Mouse (Mus musculus) stomach, postnatal 0 days (tissue): ENCODE results near the gene Draxin.

Experiments
- CTCF ChIP-seq: IDR thresholded peaks from 2 replicates; pipeline ENCODE4 v1.5.1; 2016; ENCODE audit warnings: antibody characterized with exemption, low read depth, mild to moderate bottlenecking, moderate library complexity
- EP300 ChIP-seq: optimal IDR thresholded peaks from 2 replicates; pipeline ENCODE3; 2016; ENCODE audit warnings: antibody characterized with exemption

- TF ChIP-seq CTCF (no peak), EP300 (no peak)
Observed at GRCm38 (mm10) chr4:148131497-148132081, 1.1 kb upstream of the Draxin start.
